Mouse (Mus musculus) heart, adult 2 months (tissue): Measurements from ENCODE around the gene Hist1h2bj. TPM values are rescaled to one million over a fixed set of nuclear protein-coding genes. Genes with fewer than 3 reads are reported as not detected.
"Not testable (repeated sequence)": the region's sequence is repeated elsewhere in the genome, so short reads cannot be mapped to it uniquely, and the experiment has no call there.

ENCODE experiments used
- DNase-seq, 2 experiments: peaks; one replicate each; pipeline ENCODE4 v3.0.0; 2021
- H3K27ac ChIP-seq: fragments of 200-600 bp; 2 replicates; pipeline ENCODE4 v1.8.1; 2022
- H3K27me3 ChIP-seq: fragments of 200-500 bp; 2 replicates; pipeline ENCODE4 v1.6.1; 2012; ENCODE audit warnings: mild to moderate bottlenecking, low read length, inconsistent platforms, mixed read lengths; ENCODE audit not compliant: control insufficient read depth, insufficient read depth
- H3K36me3 ChIP-seq: fragments of 200-500 bp; 2 replicates; pipeline ENCODE4 v1.6.1; 2012; ENCODE audit warnings: low read length, inconsistent platforms; ENCODE audit not compliant: control insufficient read depth, insufficient read depth
- H3K4me1 ChIP-seq: fragments of 200-500 bp; 2 replicates; pipeline ENCODE4 v1.6.1; 2011; ENCODE audit warnings: low read length; ENCODE audit not compliant: control insufficient read depth, insufficient read depth
- H3K4me3 ChIP-seq: fragments of 200-600 bp; 2 replicates; pipeline ENCODE4 v1.8.1; 2022
- H3K79me2 ChIP-seq: fragments of 200-500 bp; replicated peaks from 2 replicates; pipeline ENCODE4 v1.6.1; 2012; ENCODE audit warnings: mild to moderate bottlenecking, inconsistent platforms, low read length, moderate library complexity, mixed read lengths; ENCODE audit not compliant: control insufficient read depth, insufficient read depth
- H3K9ac ChIP-seq: fragments of 200-500 bp; 2 replicates; pipeline ENCODE4 v1.6.1; 2012; ENCODE audit warnings: low read depth, mild to moderate bottlenecking, control low read depth, inconsistent platforms, low read length, mixed read lengths
- CTCF ChIP-seq: fragments of 200-600 bp; IDR thresholded peaks from 2 replicates; pipeline ENCODE4 v1.8.1; 2022; ENCODE audit warnings: antibody characterized with exemption, mild to moderate bottlenecking, moderate library complexity
- EP300 ChIP-seq: fragments of 200-500 bp; IDR thresholded peaks from 2 replicates; pipeline ENCODE4 v1.6.1; 2011; ENCODE audit warnings: low read depth, low read length, control low read depth; ENCODE audit not compliant: insufficient read depth
- POLR2A ChIP-seq: fragments of 200-500 bp; IDR thresholded peaks from 2 replicates; pipeline ENCODE4 v1.6.1; 2011; ENCODE audit warnings: mild to moderate bottlenecking, low read depth, low read length, control low read depth; ENCODE audit not compliant: insufficient read depth
- WGBS: fragments of 180-500 bp; shearing (Covaris S2); methylation state at CpG from one replicate; pipeline ENCODE4 v1.1.7; 2018; 5-methylcytosine and 5-hydroxymethylcytosine counted together
- intact Hi-C: fragments of 180-260 bp; cut with DNase I; formaldehyde crosslinking; loops from one replicate; pipeline ENCODE4 v1.15.1; 2025
- polyA plus RNA-seq: library from polyadenylated mRNA; depleted of rRNA; stranded (reverse); fragments of >200 nt; gene quantifications from 2 replicates; pipeline ENCODE4 v1.2.3, GENCODE M21; 2012
- total RNA-seq, 2 experiments: library from RNA; stranded (reverse); gene quantifications; 2 replicates each; pipeline ENCODE4 v1.2.3; 2021

Gene Hist1h2bj
- total and polyA plus RNA-seq, 3 experiments = 0.59 to 3.6 (median 2.8) TPM

GRCm38 (mm10) chr13:22041142-22041536, 1.9 kb upstream of the Hist1h2bj start, which contains the start of gene Hist1h4i:
Gene Hist1h4i (minus strand): TSS chr13:22041362.
- H3K4me1 ChIP-seq, H3K36me3 ChIP-seq, H3K79me2 ChIP-seq, H3K27me3 ChIP-seq: not testable (repeated sequence)
- Histone ChIP-seq H3K27ac (peak within 1 kb of the TSS; percentile 44; the same call in 1 of the 2 replicates), H3K9ac (peak within 1 kb of the TSS; percentile 65), H3K4me3 (peak within 1 kb of the TSS; percentile 53)
- TF ChIP-seq EP300 (peak; percentile 95), POLR2A (peak; percentile 97)
- WGBS = under 1% methylated on average over 24 of the region's 27 CpGs
- intact Hi-C loops = loop anchor here (2.0 to 10.0 kb wide), 7 partner anchors 264 to 1706 kb away; partner anchors contain the start of genes Hist1h1e, Hist1h2ai, Hist1h2ak and Hist1h2bb
- DNase-seq = peak; percentile 93 to 97

- Histone ChIP-seq H3K4me1 (no peaks in the 10 kb centered on the region; the same call in 1 of the 2 replicates), H3K9ac (no peak overlapping the region), H3K36me3 (no peaks in the 10 kb centered on the region), H3K4me3 (peak overlapping the region; percentile 31; the same call in 1 of the 2 replicates), H3K79me2 (no peaks in the 10 kb centered on the region), H3K27ac (no peak overlapping the region), H3K27me3 (no peaks in the 10 kb centered on the region)
- WGBS = 11% methylated on average over 13 of the region's 13 CpGs
- no peak for TF ChIP-seq EP300
- no peak for TF ChIP-seq POLR2A
- TF ChIP-seq CTCF = no peak
- no peak for DNase-seq
- intact Hi-C loops = loop anchor here (2.0 to 10.0 kb wide), 7 partner anchors 265 to 1705 kb away; partner anchors contain the start of genes Hist1h1e, Hist1h2ai, Hist1h2ak and Hist1h2bb
These were observed 1.1 kb upstream of the Hist1h2bj start for GRCm38 (mm10) chr13:22041651-22042567.

DNA sequence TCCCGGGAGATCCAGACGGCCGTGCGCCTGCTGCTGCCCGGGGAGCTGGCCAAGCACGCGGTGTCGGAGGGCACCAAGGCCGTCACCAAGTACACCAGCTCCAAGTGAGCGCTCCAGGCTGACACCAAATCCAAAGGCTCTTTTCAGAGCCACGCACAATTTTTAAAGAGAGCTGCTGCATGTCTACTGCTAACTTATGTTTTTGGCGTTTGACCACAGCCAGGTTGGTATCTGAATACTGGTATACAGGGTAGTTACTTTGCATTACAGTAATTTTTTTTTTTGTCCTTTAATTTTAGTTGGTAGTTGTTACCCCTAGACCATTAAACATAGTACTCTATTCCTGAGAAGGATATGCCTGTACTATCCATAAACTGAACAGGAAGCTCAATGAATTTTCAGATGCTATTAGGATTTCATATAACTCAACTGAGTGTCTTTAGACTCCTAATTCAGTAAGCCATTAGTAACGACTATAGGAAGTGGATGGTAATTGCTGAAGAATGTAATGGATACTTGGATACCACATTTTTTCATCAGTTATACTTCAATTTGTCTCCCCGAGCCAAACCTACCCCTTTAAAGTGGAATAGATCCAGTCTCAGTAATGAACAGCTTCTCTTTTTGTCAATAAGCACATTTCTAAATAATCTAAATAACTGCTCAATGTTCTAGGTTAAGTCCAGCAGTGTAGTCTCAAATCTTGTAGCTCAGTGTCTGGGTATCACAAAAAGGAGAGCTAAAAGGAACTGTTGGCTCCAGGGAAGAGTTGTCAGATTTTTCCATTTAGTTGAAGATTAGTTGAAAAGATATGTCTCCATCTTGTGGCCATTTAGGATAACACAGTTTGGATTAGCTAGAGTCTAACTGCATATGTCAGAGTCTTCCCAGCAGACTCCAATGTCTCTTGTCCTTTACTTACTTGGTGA, 753 bp downstream of the Hist1h2bj start:
- no peaks in the 10 kb centered on the region; the same call in 1 of the 2 replicates for H3K4me1 ChIP-seq
- H3K79me2 ChIP-seq = no peaks in the 10 kb centered on the region
- peak overlapping the region; percentile 51 for H3K4me3 ChIP-seq
- peak overlapping the region; percentile 63; the same call in 1 of the 2 replicates for H3K9ac ChIP-seq
- H3K36me3 ChIP-seq = no peaks in the 10 kb centered on the region
- TF ChIP-seq EP300 = no peak
- peak; percentile 82 for TF ChIP-seq CTCF
- no peak for TF ChIP-seq POLR2A
- no peak overlapping the region; the same call in 1 of the 2 replicates for H3K27ac ChIP-seq
- WGBS = under 1% methylated on average over 10 of the region's 14 CpGs
- DNase-seq = no peak
- intact Hi-C loops = loop anchor here (5.0 to 10.0 kb wide), 6 partner anchors 266 to 1704 kb away; partner anchors contain the start of genes Hist1h1e, Hist1h2ak, Hist1h2bb and Hist1h2be
- no peaks in the 10 kb centered on the region for H3K27me3 ChIP-seq

DNA sequence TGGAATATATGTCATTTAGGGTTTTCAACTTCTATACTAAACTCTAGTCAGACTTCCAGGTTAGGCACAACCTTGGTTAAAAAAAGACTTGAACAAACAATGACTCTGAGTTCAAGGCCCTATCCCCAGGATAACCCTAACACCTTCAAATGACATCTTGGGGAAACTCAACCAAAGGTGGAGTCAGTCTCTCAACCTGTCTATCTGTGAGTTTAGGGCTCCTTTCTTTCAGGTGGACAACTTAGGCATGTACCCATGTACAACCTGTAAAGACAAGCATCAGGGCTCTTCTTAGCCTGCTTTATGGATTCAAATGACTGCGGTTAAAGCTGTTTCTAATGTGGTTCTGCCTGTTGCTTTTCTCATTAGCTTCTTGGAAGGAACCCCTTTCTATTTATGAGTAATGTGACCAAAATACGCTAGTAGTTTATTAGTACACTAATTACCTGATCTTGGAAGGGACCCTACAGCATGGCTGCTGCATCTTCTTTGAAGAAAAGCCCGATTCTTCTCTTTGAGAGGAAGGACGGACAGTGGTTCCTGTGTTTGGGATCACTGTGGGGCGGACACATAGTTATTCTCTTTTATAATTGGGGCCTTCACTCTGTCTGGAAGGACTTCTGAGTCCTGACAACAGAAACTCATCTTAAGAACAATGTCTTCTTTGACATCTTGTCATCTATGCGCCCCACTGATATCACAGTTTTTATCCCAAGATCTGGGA, 1.6 kb downstream of the Hist1h2bj start:
- Histone ChIP-seq H3K4me3 (no peak overlapping the region), H3K4me1 (no peaks in the 10 kb centered on the region; the same call in 1 of the 2 replicates)
- WGBS = 91% methylated on average over 6 of the region's 6 CpGs

GRCm38 (mm10) chr13:22045311-22045710, 2.3 kb downstream of the Hist1h2bj start:
- 63% methylated on average over 2 of the region's 2 CpGs for WGBS
- TF ChIP-seq CTCF = no peak
- TF ChIP-seq POLR2A = no peak
- no peak for TF ChIP-seq EP300
- intact Hi-C loops = loop anchor here (10.0 kb wide), 1 partner anchor 291 kb away; the partner anchor contains the start of genes Hist1h2ak, Hist1h2bn and Hist1h4k
- no peaks in the 10 kb centered on the region for H3K27me3 ChIP-seq
- H3K36me3 ChIP-seq = no peaks in the 10 kb centered on the region
- H3K27ac ChIP-seq = no peak overlapping the region
- no peaks in the 10 kb centered on the region for H3K79me2 ChIP-seq
- no peak overlapping the region for H3K4me3 ChIP-seq
- H3K4me1 ChIP-seq = peaks cover 2% of the 10 kb centered on the region; the same call in 1 of the 2 replicates
- no peak overlapping the region for H3K9ac ChIP-seq
- no peak for DNase-seq

More for the DNA sequence above, 1.6 kb downstream of the Hist1h2bj start:
- no peak for DNase-seq
- intact Hi-C loops = loop anchor here (5.0 to 10.0 kb wide), 6 partner anchors 267 to 1703 kb away; partner anchors contain the start of genes Hist1h1e, Hist1h2ak, Hist1h2bb and Hist1h2be
- TF ChIP-seq POLR2A (no peak), CTCF (no peak), EP300 (no peak)
- no peak overlapping the region for H3K9ac ChIP-seq
- no peaks in the 10 kb centered on the region for H3K79me2 ChIP-seq
- H3K27me3 ChIP-seq = no peaks in the 10 kb centered on the region
- no peaks in the 10 kb centered on the region for H3K36me3 ChIP-seq
- no peak overlapping the region for H3K27ac ChIP-seq
